Mouse (Mus musculus) forebrain, embryonic 14.5 days (tissue): ENCODE results near the gene Arfip2. TPM values are rescaled to one million over a fixed set of nuclear protein-coding genes. Genes with fewer than 3 reads are reported as not detected.

ENCODE experiments used
- ATAC-seq: fragments of 200-750 bp; cut with Nextera tagmentation; 2 replicates; pipeline ENCODE4 v1.8.0; 2017; ENCODE audit warnings: mild to moderate bottlenecking, moderate library complexity
- DNase-seq: peaks from one replicate; pipeline ENCODE4 v3.0.0-alpha.2; 2015; ENCODE audit warnings: low spot score
- H3K27ac ChIP-seq: fragments of 300-500 bp; sonication (generic); 2 replicates; pipeline ENCODE4 v1.5.1; 2014; ENCODE audit warnings: low read depth, mild to moderate bottlenecking, control low read depth, low read length, moderate library complexity
- H3K27me3 ChIP-seq: fragments of 300-500 bp; sonication (generic); replicated peaks from 2 replicates; pipeline ENCODE4 v1.6.1; 2014; ENCODE audit warnings: low read length, control low read depth, mixed read lengths; ENCODE audit not compliant: control insufficient read depth, insufficient read depth
- H3K36me3 ChIP-seq: fragments of 300-500 bp; sonication (generic); 2 replicates; pipeline ENCODE4 v1.6.1; 2014; ENCODE audit warnings: low read length, control low read depth; ENCODE audit not compliant: control insufficient read depth, insufficient read depth
- H3K4me1 ChIP-seq: fragments of 300-500 bp; sonication (generic); 2 replicates; pipeline ENCODE4 v1.6.1; 2014; ENCODE audit warnings: antibody characterized with exemption, low read length, control low read depth; ENCODE audit not compliant: control insufficient read depth, insufficient read depth
- H3K4me2 ChIP-seq: fragments of 300-500 bp; sonication (generic); 2 replicates; pipeline ENCODE4 v1.6.1; 2014; ENCODE audit warnings: mild to moderate bottlenecking, control low read depth, low read length
- H3K4me3 ChIP-seq: fragments of 300-500 bp; sonication (generic); 2 replicates; pipeline ENCODE4 v1.5.1; 2014; ENCODE audit warnings: low read depth, low read length, control low read depth
- H3K9ac ChIP-seq: fragments of 300-500 bp; sonication (generic); 2 replicates; pipeline ENCODE4 v1.6.1; 2014; ENCODE audit warnings: mild to moderate bottlenecking, low read length, control low read depth, moderate library complexity
- H3K9me3 ChIP-seq: fragments of 300-500 bp; sonication (generic); replicated peaks from 2 replicates; pipeline ENCODE4 v1.6.1; 2016; ENCODE audit warnings: low read length, control low read depth, mixed read lengths; ENCODE audit not compliant: control insufficient read depth
- WGBS: fragments of 180-500 bp; shearing (Covaris S2); extraction: QIAGEN DNeasy Blood & Tissue Kit; methylation state at CpG from one replicate; pipeline ENCODE4 v1.1.7; 2014; 5-methylcytosine and 5-hydroxymethylcytosine counted together
- polyA plus RNA-seq: library from polyadenylated mRNA; unstranded; fragments of >200 nt; fragmentation: Nextera tagmentation; extraction: Ambion mirVana; gene quantifications from 2 replicates; pipeline ENCODE4 v1.2.1, GENCODE M21; 2014

The Arfip2 gene
- polyA plus RNA-seq, 1 experiment from 2014 or later, result 92.9 TPM

- peaks cover 86% of the 10 kb centered on the region for H3K36me3 ChIP-seq
- H3K9me3 ChIP-seq, result no peaks in the 10 kb centered on the region
- no peak for ATAC-seq
- no peak overlapping the region for H3K27ac ChIP-seq
- DNase-seq, result no peak
- no peak overlapping the region for H3K4me3 ChIP-seq
- H3K9ac ChIP-seq, result no peak overlapping the region
- WGBS, result 72% methylated on average over 4 of the region's 4 CpGs
- H3K4me1 ChIP-seq, result no peaks in the 10 kb centered on the region
- H3K4me2 ChIP-seq, result no peak overlapping the region
- no peaks in the 10 kb centered on the region for H3K27me3 ChIP-seq
These were observed 19.2 kb downstream of the Arfip2 start for GRCm38 (mm10) chr7:105621053-105621452.

GRCm38 (mm10) chr7:105619701-105620100 lies 20.5 kb downstream of the Arfip2 start:
- Histone ChIP-seq H3K9ac (no peak overlapping the region), H3K36me3 (peaks cover 91% of the 10 kb centered on the region), H3K4me2 (no peak overlapping the region), H3K27ac (no peak overlapping the region), H3K4me1 (no peaks in the 10 kb centered on the region), H3K27me3 (no peaks in the 10 kb centered on the region), H3K4me3 (no peak overlapping the region), H3K9me3 (no peaks in the 10 kb centered on the region)
- no peak for ATAC-seq
- WGBS, result 79% methylated on average over 3 of the region's 3 CpGs
- DNase-seq, result no peak

GRCm38 (mm10) chr7:105617810-105618209 lies 22.4 kb downstream of the Arfip2 start:
- ATAC-seq, result no peak
- Histone ChIP-seq H3K9ac (no peak overlapping the region), H3K36me3 (peaks cover 89% of the 10 kb centered on the region), H3K4me2 (no peak overlapping the region), H3K4me3 (no peak overlapping the region), H3K9me3 (no peaks in the 10 kb centered on the region), H3K4me1 (no peaks in the 10 kb centered on the region), H3K27me3 (no peaks in the 10 kb centered on the region), H3K27ac (no peak overlapping the region)
- 97% methylated on average over 22 of the region's 22 CpGs for WGBS
- DNase-seq, result no peak

GRCm38 (mm10) chr7:105616561-105616960 lies 23.7 kb downstream of the Arfip2 start:
- Histone ChIP-seq H3K9me3 (no peaks in the 10 kb centered on the region), H3K4me3 (no peak overlapping the region), H3K27ac (no peak overlapping the region), H3K36me3 (peaks cover 92% of the 10 kb centered on the region), H3K27me3 (no peaks in the 10 kb centered on the region), H3K4me2 (no peak overlapping the region), H3K9ac (no peak overlapping the region), H3K4me1 (no peaks in the 10 kb centered on the region)
- WGBS, result 92% methylated on average over 6 of the region's 6 CpGs
- ATAC-seq (no peak), DNase-seq (no peak)

- 88% methylated on average over 1 of the region's 1 CpGs for WGBS
- H3K27ac ChIP-seq, result no peak overlapping the region
- H3K9ac ChIP-seq, result no peak overlapping the region
- H3K36me3 ChIP-seq, result peaks cover 96% of the 10 kb centered on the region
- H3K9me3 ChIP-seq, result no peaks in the 10 kb centered on the region
- no peak overlapping the region for H3K4me2 ChIP-seq
- no peaks in the 10 kb centered on the region for H3K27me3 ChIP-seq
- no peaks in the 10 kb centered on the region for H3K4me1 ChIP-seq
- ATAC-seq (no peak), DNase-seq (no peak)
- H3K4me3 ChIP-seq, result no peak overlapping the region
These were observed 24.5 kb downstream of the Arfip2 start for GRCm38 (mm10) chr7:105615720-105616119.

- no peak for ATAC-seq
- 95% methylated on average over 1 of the region's 1 CpGs for WGBS
These were observed 25.8 kb downstream of the Arfip2 start for GRCm38 (mm10) chr7:105614400-105614799.

GRCm38 (mm10) chr7:105611767-105612166 lies 28.4 kb downstream of the Arfip2 start:
- H3K4me2 ChIP-seq, result no peak overlapping the region
- ATAC-seq, result no peak
- DNase-seq, result no peak
- no peak overlapping the region for H3K4me3 ChIP-seq
- H3K27me3 ChIP-seq, result no peaks in the 10 kb centered on the region
- H3K9me3 ChIP-seq, result no peaks in the 10 kb centered on the region
- no peak overlapping the region for H3K27ac ChIP-seq
- H3K36me3 ChIP-seq, result peaks cover 68% of the 10 kb centered on the region
- H3K4me1 ChIP-seq, result no peaks in the 10 kb centered on the region
- H3K9ac ChIP-seq, result no peak overlapping the region
- WGBS, result 100% methylated on average over 1 of the region's 1 CpGs

More at GRCm38 (mm10) chr7:105614400-105614799, 25.8 kb downstream of the Arfip2 start:
- no peak overlapping the region for H3K9ac ChIP-seq
- H3K36me3 ChIP-seq, result peaks cover 94% of the 10 kb centered on the region
- no peaks in the 10 kb centered on the region for H3K4me1 ChIP-seq
- H3K4me2 ChIP-seq, result no peak overlapping the region
- no peak for DNase-seq
- no peak overlapping the region for H3K4me3 ChIP-seq
- no peaks in the 10 kb centered on the region for H3K27me3 ChIP-seq
- no peaks in the 10 kb centered on the region for H3K9me3 ChIP-seq
- H3K27ac ChIP-seq, result no peak overlapping the region

GRCm38 (mm10) chr7:105608467-105608866 lies 31.7 kb downstream of the Arfip2 start:
- H3K27ac ChIP-seq, result no peak overlapping the region
- no peaks in the 10 kb centered on the region for H3K4me1 ChIP-seq
- H3K4me3 ChIP-seq, result no peak overlapping the region
- DNase-seq (no peak), ATAC-seq (no peak)
- H3K27me3 ChIP-seq, result no peaks in the 10 kb centered on the region
- H3K9me3 ChIP-seq, result no peaks in the 10 kb centered on the region
- WGBS, result 89% methylated on average over 3 of the region's 3 CpGs
- peaks cover 38% of the 10 kb centered on the region for H3K36me3 ChIP-seq
- no peak overlapping the region for H3K4me2 ChIP-seq
- no peak overlapping the region for H3K9ac ChIP-seq

- Histone ChIP-seq H3K4me3 (no peak overlapping the region), H3K36me3 (no peaks in the 10 kb centered on the region), H3K9me3 (no peaks in the 10 kb centered on the region), H3K4me1 (no peaks in the 10 kb centered on the region), H3K4me2 (no peak overlapping the region), H3K9ac (no peak overlapping the region), H3K27ac (no peak overlapping the region), H3K27me3 (no peaks in the 10 kb centered on the region)
- DNase-seq (peak; percentile 61), ATAC-seq (peak; percentile 57)
- WGBS, result 40% methylated on average over 9 of the region's 9 CpGs
These were observed 37.2 kb downstream of the Arfip2 start for GRCm38 (mm10) chr7:105602860-105603623.
